ENCODE assay signal across 8 mouse cellular contexts in the genomic region with DNA sequence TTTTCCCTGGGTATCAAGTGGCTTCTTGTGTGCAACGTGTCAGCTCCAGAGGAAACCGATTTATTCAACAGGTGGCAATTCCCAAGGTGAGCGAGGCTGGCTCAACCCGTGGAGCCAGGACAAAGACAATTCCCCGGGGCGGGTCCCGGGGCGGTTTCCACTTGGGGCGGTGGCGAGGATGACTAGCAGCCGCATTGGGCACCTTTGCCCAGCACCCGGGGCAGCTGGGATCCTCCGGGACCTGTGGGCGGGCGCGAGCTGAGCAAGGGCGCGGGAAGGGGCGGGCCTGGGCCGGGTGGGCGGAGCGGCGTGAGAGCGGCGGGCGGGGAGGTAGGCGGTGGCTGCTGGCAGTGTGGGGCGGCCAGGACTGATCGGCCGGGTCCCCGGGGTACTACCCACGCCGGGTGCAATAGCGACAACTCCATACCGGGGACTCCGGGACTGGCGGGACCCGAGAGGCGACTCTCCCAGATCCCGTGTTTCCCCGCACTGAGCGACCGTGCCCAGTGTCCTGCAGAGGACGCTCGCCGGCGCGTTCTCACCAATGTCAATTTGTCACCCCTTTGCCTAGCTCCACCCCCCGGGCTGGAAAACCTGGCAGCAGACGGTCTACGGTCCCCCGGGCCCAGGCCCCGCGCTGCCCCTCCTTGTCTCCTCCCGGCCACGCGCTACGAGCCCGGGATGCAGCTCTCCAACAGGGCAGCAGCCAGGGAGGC. TPM values are rescaled to one million over a fixed set of nuclear protein-coding genes. Genes with fewer than 3 reads are reported as not detected.
DNase-seq lines count a peak whose midpoint lies in the region; ATAC-seq and TF ChIP-seq lines count a peak whose summit lies in the region.

No protein-coding gene starts in this region.

- no peaks in the 10 kb centered on the region for H3K79me2 ChIP-seq in myocyte (ENCODE audit: control insufficient read depth, insufficient read depth)

- peak overlapping the region; percentile 28 for H3ac ChIP-seq in myocyte (ENCODE audit: control insufficient read depth, insufficient read length)

- H3K4me3 ChIP-seq in embryonic fibroblast, embryonic 13.5 days (ENCODE audit: insufficient read depth, low read length), result peak overlapping the region; percentile 60
- H3K4me3 ChIP-seq in heart, embryonic 11.5 days (ENCODE audit: low read depth, low read length), result peak overlapping the region; percentile 70
- peak overlapping the region; percentile 66 for H3K4me3 ChIP-seq in kidney, embryonic 16.5 days (ENCODE audit: low read length)
- peak overlapping the region; percentile 72 for H3K4me3 ChIP-seq in liver, embryonic 11.5 days (ENCODE audit: low read depth, low read length)
- H3K4me3 ChIP-seq in myocyte, result peak overlapping the region; percentile 39

- peak; percentile 82 to 84 for DNase-seq in B cell, adult 2 months
- peak; percentile 90 for DNase-seq in brain, adult 2 months (ENCODE audit: low read depth, low spot score)
- DNase-seq in liver, embryonic 11.5 days (ENCODE audit: low spot score), result peak; percentile 95
- DNase-seq in splenic B cell, adult 2 months (ENCODE audit: low read depth, low spot score), result peak; percentile 83

- no peaks in the 10 kb centered on the region for H3K9me3 ChIP-seq in heart, embryonic 11.5 days (replicated peaks; ENCODE audit: control insufficient read depth, low read length)
- H3K9me3 ChIP-seq in kidney, embryonic 16.5 days (ENCODE audit: low read length), result no peaks in the 10 kb centered on the region
- no peaks in the 10 kb centered on the region for H3K9me3 ChIP-seq in liver, embryonic 11.5 days (ENCODE audit: control insufficient read depth, low read length)

- H3K4me2 ChIP-seq in heart, embryonic 11.5 days, result peak overlapping the region; percentile 89
- H3K4me2 ChIP-seq in kidney, embryonic 16.5 days (replicated peaks; ENCODE audit: low read depth, low read length), result peak overlapping the region; percentile 92
- peak overlapping the region; percentile 99 for H3K4me2 ChIP-seq in liver, embryonic 11.5 days
- H3K4me2 ChIP-seq in myocyte (ENCODE audit: low read depth), result peak overlapping the region; percentile 96

- peak; percentile 49; the same call in 1 of the 2 replicates for TF ChIP-seq CTCF in embryonic fibroblast, embryonic 13.5 days (IDR thresholded peaks at IDR 0.05; ENCODE audit: borderline replicate concordance, insufficient read depth, low read length)

- 0 out of 2 replicates have a peak overlapping the region, but pooled peaks have one; percentile 51 for H3K27ac ChIP-seq in embryonic fibroblast, embryonic 13.5 days (ENCODE audit: insufficient read depth, low read length)
- peak overlapping the region; percentile 91 for H3K27ac ChIP-seq in heart, embryonic 11.5 days (ENCODE audit: low read depth, low read length)
- peak overlapping the region; percentile 95 for H3K27ac ChIP-seq in kidney, embryonic 16.5 days (ENCODE audit: low read length)
- H3K27ac ChIP-seq in liver, embryonic 11.5 days (ENCODE audit: low read depth, low read length), result peak overlapping the region; percentile 99

- H3K36me3 ChIP-seq in heart, embryonic 11.5 days (ENCODE audit: control insufficient read depth, insufficient read depth, low read length), result no peaks in the 10 kb centered on the region
- H3K36me3 ChIP-seq in kidney, embryonic 16.5 days (ENCODE audit: insufficient read depth, low read length), result no peaks in the 10 kb centered on the region
- H3K36me3 ChIP-seq in liver, embryonic 11.5 days (ENCODE audit: control insufficient read depth, insufficient read depth, low read length), result no peaks in the 10 kb centered on the region
- H3K36me3 ChIP-seq in myocyte (ENCODE audit: control insufficient read depth, insufficient read depth), result no peaks in the 10 kb centered on the region
- 0 out of 2 replicates have a peak, but pooled peaks cover 2% of the 10 kb centered on the region for H3K36me3 ChIP-seq in splenic B cell, adult 2 months (ENCODE audit: control insufficient read depth, insufficient read depth, low read length, poor library complexity, severe bottlenecking)

- H3K27me3 ChIP-seq in heart, embryonic 11.5 days (ENCODE audit: control insufficient read depth, insufficient read depth, low read length), result no peaks in the 10 kb centered on the region
- H3K27me3 ChIP-seq in kidney, embryonic 16.5 days (ENCODE audit: insufficient read depth, low read length), result no peaks in the 10 kb centered on the region
- no peaks in the 10 kb centered on the region for H3K27me3 ChIP-seq in liver, embryonic 11.5 days (replicated peaks; ENCODE audit: control insufficient read depth, insufficient read depth, low read length)
- H3K27me3 ChIP-seq in myocyte (ENCODE audit: control insufficient read depth, insufficient read depth, insufficient read length), result no peaks in the 10 kb centered on the region
- H3K27me3 ChIP-seq in splenic B cell, adult 2 months (ENCODE audit: control insufficient read depth, insufficient read depth, low read length, poor library complexity, severe bottlenecking), result no peaks in the 10 kb centered on the region

- WGBS in heart, embryonic 11.5 days (ENCODE audit: insufficient replicate concordance), result under 1% methylated on average over 50 of the region's 59 CpGs
- WGBS in kidney, embryonic 16.5 days, result under 1% methylated on average over 45 of the region's 59 CpGs
- WGBS in liver, embryonic 11.5 days, result under 1% methylated on average over 58 of the region's 59 CpGs

- no peaks in the 10 kb centered on the region for H3K4me1 ChIP-seq in embryonic fibroblast, embryonic 13.5 days (ENCODE audit: control insufficient read depth, insufficient read depth, low read length)
- peaks cover 13% of the 10 kb centered on the region for H3K4me1 ChIP-seq in heart, embryonic 11.5 days (ENCODE audit: control insufficient read depth, insufficient read depth, low read length)
- peaks cover 34% of the 10 kb centered on the region for H3K4me1 ChIP-seq in kidney, embryonic 16.5 days (ENCODE audit: insufficient read depth, low read length)
- peaks cover 34% of the 10 kb centered on the region for H3K4me1 ChIP-seq in liver, embryonic 11.5 days (replicated peaks; ENCODE audit: control insufficient read depth, insufficient read depth, low read length)

- no peak; the same call in none of the 2 replicates for TF ChIP-seq POLR2A in embryonic fibroblast, embryonic 13.5 days (IDR thresholded peaks at IDR 0.05; ENCODE audit: low read depth, low read length)
- peak; percentile 71 for TF ChIP-seq POLR2A in myocyte (IDR thresholded peaks at IDR 0.05; ENCODE audit: insufficient read length, low read depth)

- H3K9ac ChIP-seq in heart, embryonic 11.5 days (ENCODE audit: low read depth, low read length), result peak overlapping the region; percentile 90
- peak overlapping the region; percentile 79 for H3K9ac ChIP-seq in kidney, embryonic 16.5 days (replicated peaks; ENCODE audit: low read length)
- H3K9ac ChIP-seq in liver, embryonic 11.5 days (ENCODE audit: low read depth, low read length), result peak overlapping the region; percentile 92

- ATAC-seq in heart, embryonic 11.5 days (replicated peaks; ENCODE audit: insufficient number of reproducible peaks, low FRiP score, low TSS enrichment), result peak; percentile 95
- ATAC-seq in kidney, embryonic 16.5 days (ENCODE audit: low FRiP score, low TSS enrichment), result peak; percentile 96
- ATAC-seq in liver, embryonic 11.5 days (replicated peaks; ENCODE audit: low FRiP score), result peak; percentile 94

TF ChIP-seq in myocyte, 11 proteins besides CTCF, POLR2A, EP300 and RAD21:
- TF ChIP-seq SRF (IDR thresholded peaks at IDR 0.05; ENCODE audit: control insufficient read depth, insufficient read length, low read depth), result no peak
- no peak for TF ChIP-seq USF1 (IDR thresholded peaks at IDR 0.05; ENCODE audit: low read depth)
- TF ChIP-seq POLR2AphosphoS2 (IDR thresholded peaks at IDR 0.05; ENCODE audit: insufficient read length, low read depth), result peak; percentile 52
- no peak for TF ChIP-seq TCF12 (IDR thresholded peaks at IDR 0.05; ENCODE audit: insufficient read depth, poor library complexity, severe bottlenecking)
- TF ChIP-seq MAX (IDR thresholded peaks at IDR 0.05; ENCODE audit: low read depth), result no peak
- no peak for TF ChIP-seq TCF3 (IDR thresholded peaks at IDR 0.05; ENCODE audit: insufficient read length, low read depth)
- TF ChIP-seq REST (IDR thresholded peaks at IDR 0.05; ENCODE audit: insufficient read depth, insufficient read length), result no peak
- no peak for TF ChIP-seq E2F4 (IDR thresholded peaks at IDR 0.05; ENCODE audit: insufficient read depth)
- no peak for TF ChIP-seq CEBPB (IDR thresholded peaks at IDR 0.05; ENCODE audit: insufficient read depth, poor library complexity, severe bottlenecking)
- peak in 1 of 3 experiments; percentile 41 for TF ChIP-seq MYOD1 (IDR thresholded peaks at IDR 0.05; ENCODE audit: control insufficient read depth in 1 of 3, insufficient read length in 2 of 3, low read depth in 2 of 3)
- peak in 1 of 3 experiments; percentile 48 for TF ChIP-seq MYOG (IDR thresholded peaks at IDR 0.05; ENCODE audit: control insufficient read depth in 1 of 3, insufficient read depth in 1 of 3, insufficient read length in 2 of 3, low read depth in 2 of 3)

RNA-seq across cellular contexts. Expression of a gene that starts 19.8 kb away (rescaled TPM):
- polyA plus RNA-seq in embryonic fibroblast, embryonic 13.5 days (2011; ENCODE audit: insufficient read length, low read depth, missing spikeins), result 1.5 and 2.7 TPM in 2 replicates
- 4.6 and 5.0 TPM in 2 replicates for polyA plus RNA-seq in heart, embryonic 11.5 days (2014; fragmentation: Nextera tagmentation; extraction: Ambion mirVana)
- polyA plus RNA-seq in kidney, embryonic 16.5 days (2015; fragmentation: Nextera tagmentation; extraction: Ambion mirVana), result 7.4 and 8.6 TPM in 2 replicates
- 7.3 and 7.5 TPM in 2 replicates for polyA plus RNA-seq in liver, embryonic 11.5 days (2014; fragmentation: Nextera tagmentation; extraction: Ambion mirVana)
- polyA plus RNA-seq in myocyte (2012; fragmentation: generic; extraction: Trizol), result 2.2 TPM

RNA-seq across cellular contexts. Expression of a gene that starts 50.0 kb away (rescaled TPM):
- polyA plus RNA-seq in embryonic fibroblast, embryonic 13.5 days (2011; ENCODE audit: insufficient read length, low read depth, missing spikeins), result not detected in 2 replicates
- polyA plus RNA-seq in heart, embryonic 11.5 days (2014; fragmentation: Nextera tagmentation; extraction: Ambion mirVana), result 0.14 TPM in 1 of 2 replicates, not detected in the other
- polyA plus RNA-seq in kidney, embryonic 16.5 days (2015; fragmentation: Nextera tagmentation; extraction: Ambion mirVana), result 0.76 and 0.82 TPM in 2 replicates
- polyA plus RNA-seq in liver, embryonic 11.5 days (2014; fragmentation: Nextera tagmentation; extraction: Ambion mirVana), result 0.07 and 0.12 TPM in 2 replicates
- polyA plus RNA-seq in myocyte (2012; fragmentation: generic; extraction: Trizol), result 0.29 TPM

Comparison
In these comparisons a context has a peak if more than half of its experiments do, and no peak if none do; other contexts are left out.
1. Peak in every context shown above with its lines: DNase-seq, ATAC-seq, H3K4me3 ChIP-seq and H3K27ac ChIP-seq.